Mouse (Mus musculus) myocyte (in vitro differentiated cells): ENCODE results near the gene Brix1. TPM values are rescaled to one million over a fixed set of nuclear protein-coding genes. Genes with fewer than 3 reads are reported as not detected.
A peak's percentile ranks its signal among the peaks of the same experiment; 100 is the strongest.

Source experiments
- H3K27me3 ChIP-seq: one replicate; pipeline ENCODE4 v1.6.1; 2011; ENCODE audit not compliant: control insufficient read depth, insufficient read depth, insufficient read length
- H3K36me3 ChIP-seq: one replicate; pipeline ENCODE4 v1.6.1; 2011; ENCODE audit not compliant: control insufficient read depth, insufficient read depth
- H3K4me2 ChIP-seq: one replicate; pipeline ENCODE4 v1.6.1; 2011; ENCODE audit warnings: low read depth, control low read depth
- H3K4me3 ChIP-seq: one replicate; pipeline ENCODE4 v1.5.1; 2011; ENCODE audit warnings: mild to moderate bottlenecking, control low read depth, moderate library complexity
- H3K79me2 ChIP-seq: one replicate; pipeline ENCODE4 v1.6.1; 2011; ENCODE audit not compliant: control insufficient read depth, insufficient read depth
- H3ac ChIP-seq: one replicate; pipeline ENCODE4 v1.6.1; 2011; ENCODE audit not compliant: control insufficient read depth, insufficient read length
- CEBPB ChIP-seq: IDR thresholded peaks from 2 replicates; pipeline ENCODE4 v1.6.1; 2011; ENCODE audit warnings: mild to moderate bottlenecking, moderate library complexity; ENCODE audit not compliant: poor library complexity, insufficient read depth, severe bottlenecking
- E2F4 ChIP-seq: IDR thresholded peaks from one replicate; pipeline ENCODE4 v1.6.1; 2011; ENCODE audit warnings: mild to moderate bottlenecking, control low read depth, moderate library complexity; ENCODE audit not compliant: insufficient read depth
- MAX ChIP-seq: IDR thresholded peaks from one replicate; pipeline ENCODE4 v1.6.1; 2011; ENCODE audit warnings: low read depth, mild to moderate bottlenecking, control low read depth
- MYOD1 ChIP-seq, 3 experiments: IDR thresholded peaks; one replicate each; pipeline ENCODE4 v1.6.1; 2011; ENCODE audit warnings: control low read depth in 2 of 3, low read depth in 2 of 3, mild to moderate bottlenecking in 2 of 3, moderate library complexity in 1 of 3; ENCODE audit not compliant: insufficient read length in 2 of 3, control insufficient read depth in 1 of 3
- MYOG ChIP-seq, 3 experiments: IDR thresholded peaks; one replicate each; pipeline ENCODE4 v1.6.1; 2011; ENCODE audit warnings: control low read depth in 2 of 3, low read depth in 2 of 3, mild to moderate bottlenecking in 2 of 3; ENCODE audit not compliant: insufficient read length in 2 of 3, control insufficient read depth in 1 of 3, insufficient read depth in 1 of 3
- POLR2A ChIP-seq: IDR thresholded peaks from one replicate; pipeline ENCODE4 v1.6.1; 2011; ENCODE audit warnings: low read depth, mild to moderate bottlenecking, control low read depth, moderate library complexity; ENCODE audit not compliant: insufficient read length
- POLR2AphosphoS2 ChIP-seq: IDR thresholded peaks from one replicate; pipeline ENCODE4 v1.6.1; 2011; ENCODE audit warnings: low read depth, control low read depth; ENCODE audit not compliant: insufficient read length
- REST ChIP-seq: IDR thresholded peaks from one replicate; pipeline ENCODE4 v1.6.1; 2011; ENCODE audit warnings: mild to moderate bottlenecking, control low read depth, moderate library complexity; ENCODE audit not compliant: insufficient read depth, insufficient read length
- SRF ChIP-seq: IDR thresholded peaks from one replicate; pipeline ENCODE4 v1.6.1; 2011; ENCODE audit warnings: low read depth; ENCODE audit not compliant: control insufficient read depth, insufficient read length
- TCF12 ChIP-seq: IDR thresholded peaks from one replicate; pipeline ENCODE4 v1.6.1; 2011; ENCODE audit warnings: mild to moderate bottlenecking, control low read depth; ENCODE audit not compliant: poor library complexity, insufficient read depth, severe bottlenecking
- TCF3 ChIP-seq: IDR thresholded peaks from one replicate; pipeline ENCODE4 v1.6.1; 2011; ENCODE audit warnings: low read depth, control low read depth; ENCODE audit not compliant: insufficient read length
- USF1 ChIP-seq: IDR thresholded peaks from one replicate; pipeline ENCODE4 v1.6.1; 2011; ENCODE audit warnings: low read depth, mild to moderate bottlenecking, control low read depth, moderate library complexity
- polyA plus RNA-seq: library from polyadenylated mRNA; unstranded; fragments of >200 nt; fragmentation: generic; extraction: Trizol; gene quantifications from one replicate; pipeline ENCODE4 v1.2.1, GENCODE M21; 2012; ENCODE audit warnings: missing spikeins

Brix1 gene
- polyA plus RNA-seq, 1 experiment = 23.4 TPM

- Histone ChIP-seq H3K79me2 (peaks cover 16% of the 10 kb centered on the region), H3K4me3 (no peak overlapping the region), H3K36me3 (peaks cover 7% of the 10 kb centered on the region), H3K4me2 (no peak overlapping the region), H3K27me3 (no peaks in the 10 kb centered on the region), H3ac (no peak overlapping the region)
- TF ChIP-seq E2F4 (no peak), SRF (no peak), TCF3 (no peak), POLR2A (no peak), POLR2AphosphoS2 (no peak)
These were observed 4.4 kb upstream of the Brix1 start for GRCm38 (mm10) chr15:10490101-10490500.

- peaks cover 16% of the 10 kb centered on the region for H3K36me3 ChIP-seq
- H3K4me2 ChIP-seq = peak overlapping the region; percentile 83
- H3K27me3 ChIP-seq = no peaks in the 10 kb centered on the region
- no peak for TF ChIP-seq USF1
- TF ChIP-seq TCF3 = no peak
- TF ChIP-seq CEBPB = no peak
- no peak for TF ChIP-seq POLR2A
- TF ChIP-seq POLR2AphosphoS2 = no peak
- TF ChIP-seq MAX = peak; percentile 41
- no peak for TF ChIP-seq SRF
- peak overlapping the region; percentile 93 for H3K4me3 ChIP-seq
- no peak overlapping the region for H3ac ChIP-seq
- peaks cover 45% of the 10 kb centered on the region for H3K79me2 ChIP-seq
These were observed 1.5 kb upstream of the Brix1 start for GRCm38 (mm10) chr15:10487246-10487645.

DNA sequence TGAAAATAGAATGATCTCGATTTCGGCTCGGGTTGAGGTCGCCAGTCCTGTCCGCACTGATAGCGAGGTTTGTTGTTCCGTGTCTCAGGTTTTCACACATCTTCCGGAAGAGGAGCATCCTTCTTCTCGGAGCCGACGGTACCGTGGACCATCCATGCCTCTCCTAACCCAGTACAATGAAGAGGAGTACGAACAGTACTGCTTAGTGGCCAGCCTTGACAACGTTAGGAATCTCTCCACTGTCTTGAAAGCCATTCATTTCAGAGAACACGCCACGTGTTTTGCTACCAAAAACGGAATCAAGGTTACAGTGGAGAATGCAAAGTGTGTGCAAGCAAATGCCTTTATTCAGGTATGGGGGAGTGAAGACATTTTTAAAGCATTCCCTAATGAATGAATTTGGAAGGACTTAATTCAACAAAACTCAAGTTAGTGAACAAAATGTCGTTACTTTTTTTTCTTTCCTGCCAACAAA, 655 bp upstream of the Brix1 start:
- TF ChIP-seq MAX = peak; percentile 60
- TF ChIP-seq MYOD1 (IDR thresholded peaks at IDR 0.05; ENCODE audit: control insufficient read depth in 1 of 3, insufficient read length in 2 of 3, low read depth in 2 of 3) = no peak
- no peak for TF ChIP-seq CEBPB
- TF ChIP-seq TCF12 = no peak
- peaks cover 52% of the 10 kb centered on the region for H3K79me2 ChIP-seq
- H3K36me3 ChIP-seq = peaks cover 18% of the 10 kb centered on the region
- H3K27me3 ChIP-seq = no peaks in the 10 kb centered on the region
- H3ac ChIP-seq = peak overlapping the region; percentile 64
- H3K4me3 ChIP-seq = peak overlapping the region; percentile 93
- H3K4me2 ChIP-seq = peak overlapping the region; percentile 83

DNA sequence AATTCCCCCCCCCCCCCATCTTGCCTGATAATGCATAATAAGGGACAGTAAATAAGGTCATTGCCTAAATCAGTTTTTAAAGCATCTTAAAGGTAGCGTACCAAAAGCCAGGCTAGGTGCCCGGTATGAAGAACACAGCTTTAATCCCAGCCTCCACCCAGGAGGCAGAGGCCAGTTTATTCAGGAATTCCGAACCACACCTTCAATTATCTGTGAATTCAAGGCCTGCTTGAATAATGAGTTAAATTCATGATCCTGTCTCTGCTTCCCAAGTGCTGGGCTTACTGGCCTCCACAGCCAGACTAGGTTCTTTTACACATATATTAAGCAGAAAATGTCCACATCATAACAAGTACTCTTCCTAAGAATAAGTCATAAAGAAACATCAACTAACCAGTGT, 14.8 kb downstream of the Brix1 start:
- TF ChIP-seq TCF12 = no peak
- no peak for TF ChIP-seq MYOD1 (IDR thresholded peaks at IDR 0.05; ENCODE audit: control insufficient read depth in 1 of 3, insufficient read length in 2 of 3, low read depth in 2 of 3)
- TF ChIP-seq MYOG (IDR thresholded peaks at IDR 0.05; ENCODE audit: control insufficient read depth in 1 of 3, insufficient read depth in 1 of 3, insufficient read length in 2 of 3, low read depth in 2 of 3) = no peak
- no peak for TF ChIP-seq MAX
- no peak for TF ChIP-seq POLR2A
- TF ChIP-seq USF1 = no peak
- TF ChIP-seq SRF = no peak
- TF ChIP-seq CEBPB = no peak
- no peak for TF ChIP-seq POLR2AphosphoS2
- TF ChIP-seq REST = no peak
- no peak for TF ChIP-seq TCF3
- no peak for TF ChIP-seq E2F4
- no peak overlapping the region for H3ac ChIP-seq
- peak overlapping the region; percentile 36 for H3K4me3 ChIP-seq
- peaks cover 32% of the 10 kb centered on the region for H3K79me2 ChIP-seq
- no peaks in the 10 kb centered on the region for H3K27me3 ChIP-seq
- H3K4me2 ChIP-seq = peak overlapping the region; percentile 81
- H3K36me3 ChIP-seq = peaks cover 14% of the 10 kb centered on the region

DNA sequence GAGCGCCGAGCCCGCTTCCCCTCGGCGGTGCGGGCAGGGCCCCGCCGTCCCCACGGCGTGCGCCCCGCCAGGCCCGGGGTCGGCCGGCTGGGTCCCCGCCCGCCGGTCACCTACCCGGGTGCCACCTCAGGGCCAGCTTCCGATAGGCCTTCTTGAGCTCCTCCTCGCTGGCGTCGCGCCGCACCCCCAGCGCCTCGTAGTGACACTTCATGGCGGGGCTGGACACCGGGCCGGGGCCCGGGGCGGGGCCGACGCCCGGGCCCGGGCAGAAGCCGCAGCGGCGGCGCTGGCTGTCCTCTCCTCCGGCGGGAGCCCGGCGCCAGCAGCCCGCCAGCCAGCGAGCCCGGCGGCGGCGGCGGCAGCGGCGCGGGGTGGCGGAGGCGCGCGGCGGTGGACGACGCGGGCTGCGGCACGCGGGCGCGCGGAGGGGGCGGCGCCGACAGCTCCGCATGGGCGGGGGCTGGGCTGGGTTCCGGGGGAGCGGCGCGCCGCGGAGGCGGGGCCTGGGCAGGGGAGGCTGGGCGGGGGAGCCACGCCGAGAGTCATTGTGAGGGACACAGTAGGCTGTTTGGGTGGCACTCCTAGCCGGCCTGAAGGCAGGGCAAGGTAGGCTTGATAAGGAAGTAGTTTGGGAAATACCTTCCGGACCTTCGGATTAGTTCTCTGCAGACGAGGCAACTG, 15.5 kb downstream of the Brix1 start, which contains the start of gene Dnajc21:
Gene Dnajc21 (minus strand): TSS at position 366 of the 681 bp plus-strand sequence.
- Histone ChIP-seq H3K36me3 (peaks cover 7% of the 10 kb centered on the region), H3K27me3 (no peaks in the 10 kb centered on the region), H3K4me3 (peak within 1 kb of the TSS; percentile 36), H3K4me2 (peak within 1 kb of the TSS; percentile 99), H3ac (peak within 1 kb of the TSS; percentile 42), H3K79me2 (peaks cover 35% of the 10 kb centered on the region)
- TF ChIP-seq MAX = no peak
- TF ChIP-seq TCF3 = no peak
- no peak for TF ChIP-seq E2F4
- peak in 1 of 3 experiments; percentile 7 for TF ChIP-seq MYOG (IDR thresholded peaks at IDR 0.05; ENCODE audit: control insufficient read depth in 1 of 3, insufficient read depth in 1 of 3, insufficient read length in 2 of 3, low read depth in 2 of 3)
- TF ChIP-seq REST = no peak
- TF ChIP-seq CEBPB = no peak
- TF ChIP-seq TCF12 = no peak
- TF ChIP-seq SRF = no peak
- peak; percentile 95 for TF ChIP-seq POLR2AphosphoS2
- TF ChIP-seq MYOD1 (IDR thresholded peaks at IDR 0.05; ENCODE audit: control insufficient read depth in 1 of 3, insufficient read length in 2 of 3, low read depth in 2 of 3) = peak in 1 of 3 experiments; percentile 7
- peak; percentile 84 for TF ChIP-seq POLR2A
- TF ChIP-seq USF1 = no peak
